Mouse (Mus musculus) E14TG2a.4 (cell line): ENCODE results near the gene Tbc1d14.

Source experiments
- CTCF ChIP-seq: conservative IDR thresholded peaks from 2 replicates; pipeline ENCODE4 v1.5.1; 2014; ENCODE audit warnings: low read length
- NANOG ChIP-seq: IDR thresholded peaks from 2 replicates; pipeline ENCODE4 v1.6.1; 2014; ENCODE audit warnings: borderline replicate concordance, low read length, mixed read lengths
- POU5F1 ChIP-seq: IDR thresholded peaks from 2 replicates; pipeline ENCODE4 v1.6.1; 2014; ENCODE audit warnings: low read length, borderline replicate concordance

DNA sequence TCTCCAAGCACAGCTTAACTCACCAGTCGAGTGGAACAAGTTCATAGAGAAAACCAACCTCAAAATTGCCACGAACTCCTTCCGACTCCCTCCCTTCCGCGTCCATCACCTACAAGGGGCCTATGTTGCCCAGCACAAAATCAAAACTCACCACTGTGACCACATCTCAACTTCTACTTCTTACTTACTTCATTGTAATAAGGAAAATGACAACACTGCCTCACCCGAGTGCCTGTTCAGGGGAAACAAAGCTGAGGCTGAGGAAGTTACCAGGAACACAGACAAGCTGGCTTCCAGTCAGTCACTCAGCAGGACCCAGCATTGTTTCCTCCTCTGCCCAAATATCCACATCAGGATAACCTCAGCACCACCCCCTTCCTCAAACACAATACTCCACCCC, 29.3 kb downstream of the Tbc1d14 start:
- TF ChIP-seq CTCF (no peak), POU5F1 (no peak), NANOG (no peak)
